Mouse (Mus musculus) hindbrain, postnatal 0 days (tissue): Measurements from ENCODE around the gene Slc35a3. TPM values are rescaled to one million over a fixed set of nuclear protein-coding genes. Genes with fewer than 3 reads are reported as not detected.

Experiments
- ATAC-seq: fragments of 200-750 bp; cut with Nextera tagmentation; 2 replicates; pipeline ENCODE4 v1.8.0; 2017; ENCODE audit warnings: mild to moderate bottlenecking, moderate TSS enrichment, moderate library complexity
- DNase-seq: peaks from one replicate; pipeline ENCODE4 v3.0.0-alpha.2; 2015; ENCODE audit warnings: low spot score
- H3K27ac ChIP-seq: fragments of 300-500 bp; sonication (generic); 2 replicates; pipeline ENCODE4 v1.5.1; 2014; ENCODE audit warnings: mild to moderate bottlenecking
- H3K27me3 ChIP-seq: fragments of 300-500 bp; sonication (generic); 2 replicates; pipeline ENCODE4 v1.6.1; 2014; ENCODE audit warnings: low read length, mixed read lengths; ENCODE audit not compliant: insufficient read depth
- H3K36me3 ChIP-seq: fragments of 300-500 bp; sonication (generic); 2 replicates; pipeline ENCODE4 v1.6.1; 2014; ENCODE audit warnings: low read length, mixed read lengths; ENCODE audit not compliant: insufficient read depth
- H3K4me1 ChIP-seq: fragments of 300-500 bp; sonication (generic); 2 replicates; pipeline ENCODE4 v1.6.1; 2014; ENCODE audit warnings: antibody characterized with exemption, low read length, mixed read lengths; ENCODE audit not compliant: insufficient read depth
- H3K4me2 ChIP-seq: fragments of 300-500 bp; sonication (generic); 2 replicates; pipeline ENCODE4 v1.6.1; 2014; ENCODE audit warnings: low read depth, mild to moderate bottlenecking, low read length, moderate library complexity, mixed read lengths
- H3K4me3 ChIP-seq: fragments of 300-500 bp; sonication (generic); 2 replicates; pipeline ENCODE4 v1.5.1; 2014; ENCODE audit warnings: low read length
- H3K9ac ChIP-seq: fragments of 300-500 bp; sonication (generic); replicated peaks from 2 replicates; pipeline ENCODE4 v1.6.1; 2014; ENCODE audit warnings: mild to moderate bottlenecking, low read length, moderate library complexity, mixed read lengths
- H3K9me3 ChIP-seq: fragments of 300-500 bp; sonication (generic); 2 replicates; pipeline ENCODE4 v1.6.1; 2016; ENCODE audit warnings: low read length, mixed read lengths
- CTCF ChIP-seq: IDR thresholded peaks from 2 replicates; pipeline ENCODE4 v1.5.1; 2016; ENCODE audit warnings: antibody characterized with exemption, control low read depth, low read depth
- WGBS: fragments of 180-500 bp; shearing (Covaris S2); extraction: QIAGEN DNeasy Blood & Tissue Kit; methylation state at CpG from one replicate; pipeline ENCODE4 v1.1.7; 2014; 5-methylcytosine and 5-hydroxymethylcytosine counted together
- polyA plus RNA-seq: library from polyadenylated mRNA; unstranded; fragments of >200 nt; fragmentation: Nextera tagmentation; extraction: Ambion mirVana; gene quantifications from 2 replicates; pipeline ENCODE4 v1.2.1, GENCODE M21; 2015
- total RNA-seq: library from RNA; depleted of rRNA; stranded (reverse); fragments of >200 nt; gene quantifications from 2 replicates; pipeline ENCODE4 v1.2.3, GENCODE M21; 2014

Gene Slc35a3
- total and polyA plus RNA-seq, 2 experiments from 2014 or later: 7.0 to 15.9 TPM

DNA sequence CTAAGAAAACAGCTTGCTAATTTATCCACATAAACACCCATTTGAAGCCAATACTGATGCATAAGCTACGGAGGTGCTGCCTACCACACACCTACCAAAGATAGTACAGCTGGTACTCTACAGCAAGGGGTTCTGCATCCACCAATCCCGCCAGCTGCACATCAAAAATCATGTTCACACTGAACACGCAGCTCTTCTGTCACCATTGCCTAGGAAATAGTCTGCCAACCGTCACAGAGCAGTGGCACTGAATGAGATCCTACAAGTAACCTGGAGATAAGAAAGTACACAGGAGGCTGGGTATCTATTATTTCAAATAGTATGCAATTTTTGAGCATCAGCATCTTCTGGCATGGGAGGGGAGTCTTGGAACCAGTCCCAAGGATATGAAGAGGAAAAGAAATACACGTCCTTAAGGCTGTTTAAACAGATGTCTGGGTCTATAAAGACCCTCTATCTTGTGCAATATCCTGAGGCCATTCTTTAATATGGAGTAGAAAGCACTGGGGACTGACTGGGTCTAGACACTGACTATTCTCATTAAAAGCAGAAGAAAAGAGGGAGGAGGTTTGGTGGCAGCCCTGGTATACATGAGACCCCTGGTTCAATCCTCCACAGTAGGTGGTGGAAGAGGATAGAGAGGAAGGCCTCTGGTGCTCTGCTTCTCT is 59.2 kb downstream of the Slc35a3 start:
- H3K27ac ChIP-seq: no peak overlapping the region
- H3K4me2 ChIP-seq: no peak overlapping the region
- H3K9me3 ChIP-seq: no peaks in the 10 kb centered on the region
- no peaks in the 10 kb centered on the region for H3K27me3 ChIP-seq
- 65% methylated on average over 5 of the region's 5 CpGs for WGBS
- DNase-seq: no peak
- no peak for ATAC-seq
- TF ChIP-seq CTCF: no peak
- H3K9ac ChIP-seq: no peak overlapping the region
- H3K4me1 ChIP-seq: no peaks in the 10 kb centered on the region; the same call in 1 of the 2 replicates
- no peaks in the 10 kb centered on the region for H3K36me3 ChIP-seq
- no peak overlapping the region for H3K4me3 ChIP-seq

DNA sequence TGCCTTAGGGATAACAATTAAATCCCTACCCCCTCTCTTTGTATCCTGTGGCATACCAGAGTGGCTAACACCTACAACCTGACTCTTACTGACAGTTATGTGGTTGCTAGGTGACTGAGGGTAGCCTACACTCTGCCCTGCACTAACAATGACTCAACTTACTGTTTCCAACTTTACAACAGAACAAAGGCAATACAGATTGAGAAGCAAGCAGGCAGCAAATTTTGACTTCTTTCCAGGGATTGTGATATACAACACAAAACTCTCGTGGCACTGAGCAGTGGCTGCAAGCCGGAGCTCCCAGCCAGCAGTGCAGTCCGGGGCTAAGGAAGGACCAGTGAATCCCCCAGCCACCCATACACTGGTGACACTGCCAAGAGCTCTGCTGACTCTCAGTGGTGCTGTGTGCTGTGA is 60.6 kb downstream of the Slc35a3 start:
- no peaks in the 10 kb centered on the region for H3K27me3 ChIP-seq
- no peaks in the 10 kb centered on the region for H3K9me3 ChIP-seq
- 28% methylated on average over 3 of the region's 3 CpGs for WGBS
- no peak overlapping the region for H3K4me3 ChIP-seq
- no peak overlapping the region for H3K9ac ChIP-seq
- peak; percentile 51; the same call in 1 of the 2 replicates for ATAC-seq
- H3K27ac ChIP-seq: no peak overlapping the region
- peak; percentile 21 for DNase-seq
- H3K4me2 ChIP-seq: no peak overlapping the region
- H3K4me1 ChIP-seq: no peaks in the 10 kb centered on the region; the same call in 1 of the 2 replicates
- no peak for TF ChIP-seq CTCF
- no peaks in the 10 kb centered on the region for H3K36me3 ChIP-seq

DNA sequence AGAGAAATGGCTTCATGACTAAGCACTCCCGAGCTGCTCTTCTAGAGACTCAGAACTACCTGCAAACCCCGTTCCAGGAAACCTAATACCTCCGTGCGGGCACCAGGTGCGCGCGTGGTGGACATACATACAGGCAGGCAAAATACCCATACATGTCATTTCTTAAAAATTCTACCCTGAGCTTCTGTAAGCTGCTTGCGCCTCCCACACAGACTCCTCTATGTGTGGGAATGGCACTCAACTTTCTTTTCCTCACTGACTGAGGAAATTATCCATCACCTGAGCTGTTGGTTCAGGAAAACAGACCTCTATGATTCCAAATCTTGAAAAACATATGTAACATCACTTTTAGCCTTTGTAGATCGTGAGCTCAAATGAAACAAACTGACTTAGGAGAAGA is 61.9 kb downstream of the Slc35a3 start:
- H3K27ac ChIP-seq: no peak overlapping the region
- DNase-seq: no peak
- no peak overlapping the region for H3K4me3 ChIP-seq
- no peak for ATAC-seq
- no peak overlapping the region for H3K9ac ChIP-seq
- TF ChIP-seq CTCF: no peak
- peaks cover under 1% of the 10 kb centered on the region; the same call in 1 of the 2 replicates for H3K36me3 ChIP-seq
- H3K27me3 ChIP-seq: no peaks in the 10 kb centered on the region
- no peak overlapping the region for H3K4me2 ChIP-seq
- no peaks in the 10 kb centered on the region; the same call in 1 of the 2 replicates for H3K4me1 ChIP-seq
- H3K9me3 ChIP-seq: no peaks in the 10 kb centered on the region
- WGBS: 95% methylated on average over 9 of the region's 9 CpGs

DNA sequence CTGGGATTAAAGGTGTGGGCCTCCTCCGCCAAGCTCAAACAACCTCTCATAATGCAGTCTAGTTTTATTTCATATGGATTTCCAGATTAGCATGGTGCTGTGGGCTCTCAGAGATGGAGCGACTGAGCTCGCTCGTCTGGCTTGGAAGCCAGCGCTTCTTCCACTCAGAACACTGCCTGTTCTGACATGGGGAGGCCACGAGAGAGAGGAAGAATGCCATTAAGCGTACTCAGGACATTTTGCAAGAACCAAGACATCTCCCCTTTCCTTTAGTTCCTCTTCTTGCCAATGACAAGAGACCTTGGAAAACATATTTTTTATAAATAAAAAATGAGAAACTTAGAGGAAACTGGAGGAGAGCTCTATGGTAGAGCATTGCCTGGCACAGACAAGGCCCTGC is 63.8 kb downstream of the Slc35a3 start:
- Histone ChIP-seq H3K4me3 (no peak overlapping the region), H3K36me3 (peaks cover 14% of the 10 kb centered on the region; the same call in 1 of the 2 replicates), H3K27ac (no peak overlapping the region), H3K4me1 (no peaks in the 10 kb centered on the region; the same call in 1 of the 2 replicates), H3K27me3 (no peaks in the 10 kb centered on the region), H3K4me2 (no peak overlapping the region), H3K9ac (no peak overlapping the region), H3K9me3 (no peaks in the 10 kb centered on the region)
- no peak for DNase-seq
- WGBS: 94% methylated on average over 7 of the region's 7 CpGs
- no peak for TF ChIP-seq CTCF
- no peak for ATAC-seq

DNA sequence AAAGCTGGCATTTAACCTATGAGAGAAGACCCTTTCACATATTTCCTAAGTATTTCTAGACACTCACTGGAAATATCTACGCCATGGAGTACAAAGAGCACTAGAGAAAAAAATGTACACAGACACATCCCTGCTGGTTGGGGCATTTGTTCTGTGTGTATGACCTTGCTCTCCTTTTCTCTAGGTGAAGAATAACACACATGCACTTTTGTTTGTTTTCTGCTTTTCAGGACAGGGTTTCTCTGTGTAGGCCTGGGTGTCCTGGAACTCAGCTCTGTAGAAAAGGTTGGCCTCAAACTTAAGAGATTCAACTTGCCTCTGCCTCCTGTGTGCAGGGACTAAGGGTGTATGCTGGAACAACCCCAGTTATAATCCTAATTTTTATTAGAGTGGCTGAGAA is 66.2 kb downstream of the Slc35a3 start:
- 94% methylated on average over 1 of the region's 1 CpGs for WGBS
- no peak overlapping the region for H3K9ac ChIP-seq
- no peaks in the 10 kb centered on the region for H3K4me1 ChIP-seq
- no peak overlapping the region for H3K4me2 ChIP-seq
- DNase-seq (no peak), ATAC-seq (no peak)
- no peak for TF ChIP-seq CTCF
- H3K4me3 ChIP-seq: no peak overlapping the region
- H3K27ac ChIP-seq: no peak overlapping the region
- no peaks in the 10 kb centered on the region for H3K9me3 ChIP-seq
- H3K36me3 ChIP-seq: peaks cover 28% of the 10 kb centered on the region; the same call in 1 of the 2 replicates
- no peaks in the 10 kb centered on the region for H3K27me3 ChIP-seq

DNA sequence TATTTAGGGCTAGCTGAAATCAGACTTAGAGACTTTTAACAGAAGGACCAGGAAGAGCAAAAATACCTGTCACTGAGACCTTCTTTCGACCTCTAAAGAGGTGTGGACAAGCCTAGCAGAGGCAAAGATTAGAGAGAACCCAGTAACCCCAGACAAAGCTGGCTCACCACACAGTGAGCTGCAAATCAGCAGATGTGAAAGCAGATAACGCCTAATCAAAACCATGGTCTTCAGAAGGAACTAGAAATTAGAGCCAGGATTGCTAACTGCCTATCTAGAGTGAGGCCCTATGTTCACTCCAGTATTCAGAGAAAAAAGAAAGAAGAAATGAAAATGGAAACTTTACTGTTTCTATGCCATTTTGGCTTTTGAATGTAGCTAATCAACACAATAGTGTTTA is 70.3 kb downstream of the Slc35a3 start:
- DNase-seq: no peak
- TF ChIP-seq CTCF: no peak

DNA sequence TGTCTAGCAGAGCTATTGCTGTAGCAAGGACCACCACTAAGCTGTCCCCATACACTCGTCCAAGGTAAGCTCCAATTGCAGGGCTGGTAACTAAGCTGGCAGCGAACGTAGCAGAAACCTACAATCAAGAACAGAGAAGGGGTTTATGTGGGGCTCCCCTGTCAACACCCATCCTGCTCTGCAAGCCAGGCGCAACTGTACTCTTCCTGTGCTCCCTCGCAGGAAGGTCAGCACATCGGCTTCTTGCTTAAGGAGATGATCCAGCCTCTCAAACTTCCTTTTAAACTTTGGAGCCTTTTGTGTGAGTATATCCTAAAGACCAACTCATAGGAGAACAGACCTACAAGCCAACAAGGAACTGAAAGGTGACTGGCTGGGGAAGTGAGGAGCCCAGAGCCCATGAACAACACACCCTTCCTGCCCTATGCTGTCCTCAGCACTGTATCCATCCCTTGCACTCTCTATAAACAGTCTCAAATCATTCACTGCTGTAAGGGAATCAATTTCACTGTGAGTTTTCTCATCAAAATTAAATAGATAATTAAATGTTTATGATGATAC is 70.7 kb downstream of the Slc35a3 start:
- no peak for TF ChIP-seq CTCF
- WGBS: 93% methylated on average over 6 of the region's 6 CpGs
- Histone ChIP-seq H3K4me3 (no peak overlapping the region), H3K9ac (no peak overlapping the region), H3K4me2 (no peak overlapping the region), H3K4me1 (no peaks in the 10 kb centered on the region), H3K27me3 (no peaks in the 10 kb centered on the region), H3K36me3 (peaks cover 57% of the 10 kb centered on the region), H3K27ac (no peak overlapping the region), H3K9me3 (no peaks in the 10 kb centered on the region)
- DNase-seq (no peak), ATAC-seq (no peak)

More for the DNA sequence above, 70.3 kb downstream of the Slc35a3 start:
- H3K27me3 ChIP-seq: no peaks in the 10 kb centered on the region
- no peak overlapping the region for H3K27ac ChIP-seq
- no peak overlapping the region for H3K9ac ChIP-seq
- H3K4me2 ChIP-seq: no peak overlapping the region
- peaks cover 53% of the 10 kb centered on the region for H3K36me3 ChIP-seq
- WGBS: 96% methylated on average over 2 of the region's 2 CpGs
- no peak overlapping the region for H3K4me3 ChIP-seq
- ATAC-seq: no peak
- no peaks in the 10 kb centered on the region for H3K4me1 ChIP-seq
- H3K9me3 ChIP-seq: no peaks in the 10 kb centered on the region
